In the genomic region with DNA sequence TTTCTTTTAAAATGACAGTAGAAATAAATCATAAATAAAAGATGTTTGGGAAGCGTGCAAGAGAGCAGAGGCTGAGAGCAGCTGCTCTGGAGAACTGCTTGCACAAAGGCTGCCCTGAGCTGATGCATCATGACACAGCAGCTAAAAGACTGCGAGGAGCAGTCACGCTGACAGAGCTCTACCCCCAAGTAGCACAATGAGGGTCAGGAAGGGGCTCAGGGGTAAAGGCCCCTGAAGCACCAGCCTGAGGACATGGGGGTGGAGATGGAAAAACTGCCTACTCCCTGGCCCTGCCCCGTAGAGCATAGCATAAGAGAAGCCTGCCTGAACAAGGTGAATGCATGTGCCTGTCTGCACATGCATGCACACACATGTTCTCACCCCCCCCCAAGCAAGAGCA, we compare ENCODE assay signal across 12 mouse cellular contexts. TPM values are rescaled to one million over a fixed set of nuclear protein-coding genes. Genes with fewer than 3 reads are reported as not detected.
DNase-seq lines count a peak whose midpoint lies in the region; ATAC-seq and TF ChIP-seq lines count a peak whose summit lies in the region.
"Had no signal": no experiment of that assay in that cellular context is flagged by ENCODE, and none has a peak within 500 bp of the region (broad histone marks: within the 10 kb centered on the region; RNA-seq: fewer than 3 reads in every experiment).

No protein-coding gene starts in this region.

- H3K27me3 ChIP-seq in intestine, embryonic 14.5 days (replicated peaks; ENCODE audit: control insufficient read depth, insufficient read depth, low read length), result no peaks in the 10 kb centered on the region
- no peaks in the 10 kb centered on the region for H3K27me3 ChIP-seq in intestine, postnatal 0 days (replicated peaks; ENCODE audit: control insufficient read depth, insufficient read depth, low read length)
- H3K27me3 ChIP-seq in embryonic facial prominence, embryonic 14.5 days (replicated peaks; ENCODE audit: control insufficient read depth, insufficient read depth, low read length), result no peaks in the 10 kb centered on the region
- no peaks in the 10 kb centered on the region for H3K27me3 ChIP-seq in intestine, embryonic 15.5 days (replicated peaks)
- H3K27me3 ChIP-seq in liver, embryonic 12.5 days (replicated peaks), result no peaks in the 10 kb centered on the region

- WGBS in intestine, embryonic 14.5 days, result 25% methylated on average over 4 of the region's 4 CpGs
- 68% methylated on average over 4 of the region's 4 CpGs for WGBS in intestine, postnatal 0 days
- WGBS in embryonic facial prominence, embryonic 14.5 days, result 44% methylated on average over 4 of the region's 4 CpGs
- 56% methylated on average over 4 of the region's 4 CpGs for WGBS in intestine, embryonic 15.5 days
- WGBS in olfactory bulb, adult 2 months, result 28% methylated on average over 4 of the region's 4 CpGs
- 42% methylated on average over 4 of the region's 4 CpGs for WGBS in liver, embryonic 12.5 days (ENCODE audit: insufficient replicate concordance)

- DNase-seq in intestine, embryonic 14.5 days (ENCODE audit: low spot score), result no peak
- peak; percentile 38 for DNase-seq in embryonic facial prominence, embryonic 14.5 days (ENCODE audit: low spot score)
- DNase-seq in ovary, postnatal 36 days (ENCODE audit: low spot score), result no peak
- DNase-seq: gastrocnemius, postnatal 36 days; kidney, adult 9 months; liver, postnatal 0 days; thymus, postnatal 36 days had no signal

- 0 out of 2 replicates have a peak, but pooled peaks have one; percentile 40 for ATAC-seq in intestine, embryonic 14.5 days (replicated peaks; ENCODE audit: low FRiP score, low TSS enrichment, low read depth)
- ATAC-seq in intestine, postnatal 0 days, result no peak
- ATAC-seq in embryonic facial prominence, embryonic 14.5 days (ENCODE audit: low read depth), result peak; percentile 53
- peak; percentile 50; the same call in 1 of the 2 replicates for ATAC-seq in intestine, embryonic 15.5 days
- ATAC-seq in inflammation-experienced regulatory T-cells, adult 6 months, result no peak
- no peak for ATAC-seq in liver, embryonic 12.5 days
- ATAC-seq: liver, postnatal 0 days had no signal

- peaks cover 7% of the 10 kb centered on the region; the same call in 1 of the 2 replicates for H3K36me3 ChIP-seq in intestine, embryonic 14.5 days (ENCODE audit: control insufficient read depth, insufficient read depth, low read length)
- H3K36me3 ChIP-seq in intestine, postnatal 0 days (ENCODE audit: control insufficient read depth, insufficient read depth), result no peaks in the 10 kb centered on the region
- no peaks in the 10 kb centered on the region for H3K36me3 ChIP-seq in embryonic facial prominence, embryonic 14.5 days (ENCODE audit: control insufficient read depth, insufficient read depth, low read length)
- H3K36me3 ChIP-seq in intestine, embryonic 15.5 days, result no peaks in the 10 kb centered on the region
- no peaks in the 10 kb centered on the region for H3K36me3 ChIP-seq in liver, embryonic 12.5 days

- peaks cover 4% of the 10 kb centered on the region for H3K4me1 ChIP-seq in intestine, embryonic 14.5 days (replicated peaks; ENCODE audit: control insufficient read depth, insufficient read depth, low read length)
- H3K4me1 ChIP-seq in intestine, postnatal 0 days (replicated peaks; ENCODE audit: control insufficient read depth, insufficient read depth, low read length), result no peaks in the 10 kb centered on the region; the same call in 1 of the 2 replicates
- H3K4me1 ChIP-seq in embryonic facial prominence, embryonic 14.5 days (ENCODE audit: control insufficient read depth, insufficient read depth, low read length), result no peaks in the 10 kb centered on the region
- 0 out of 2 replicates have a peak, but pooled peaks cover 5% of the 10 kb centered on the region for H3K4me1 ChIP-seq in intestine, embryonic 15.5 days (replicated peaks)
- H3K4me1 ChIP-seq in olfactory bulb, adult 2 months (ENCODE audit: control insufficient read depth, insufficient read depth, low read length), result peaks cover 34% of the 10 kb centered on the region
- H3K4me1 ChIP-seq in liver, embryonic 12.5 days, result no peaks in the 10 kb centered on the region

- no peak for TF ChIP-seq CTCF in intestine, postnatal 0 days (IDR thresholded peaks at IDR 0.05; ENCODE audit: low read depth)
- no peak for TF ChIP-seq CTCF in olfactory bulb, adult 2 months (IDR thresholded peaks at IDR 0.05; ENCODE audit: insufficient read depth, low read depth, low read length)

- no peak overlapping the region for H3K27ac ChIP-seq in intestine, embryonic 14.5 days (ENCODE audit: low read depth)
- no peak overlapping the region for H3K27ac ChIP-seq in intestine, postnatal 0 days (ENCODE audit: low read depth, low read length)
- no peak overlapping the region for H3K27ac ChIP-seq in embryonic facial prominence, embryonic 14.5 days (replicated peaks; ENCODE audit: low read depth, low read length)
- H3K27ac ChIP-seq in intestine, embryonic 15.5 days, result no peak overlapping the region
- peak overlapping the region; percentile 83 for H3K27ac ChIP-seq in olfactory bulb, adult 2 months (ENCODE audit: insufficient read depth, low read depth, low read length)
- no peak overlapping the region for H3K27ac ChIP-seq in liver, embryonic 12.5 days

- no peak for TF ChIP-seq POLR2A in olfactory bulb, adult 2 months (IDR thresholded peaks at IDR 0.05; ENCODE audit: insufficient read depth, low read depth, low read length)

- no peak overlapping the region for H3K4me3 ChIP-seq in intestine, embryonic 14.5 days (ENCODE audit: low read depth, low read length)
- H3K4me3 ChIP-seq in intestine, postnatal 0 days (ENCODE audit: low read depth, low read length), result no peak overlapping the region
- H3K4me3 ChIP-seq in embryonic facial prominence, embryonic 14.5 days (ENCODE audit: low read depth, low read length), result no peak overlapping the region
- H3K4me3 ChIP-seq in intestine, embryonic 15.5 days (replicated peaks), result no peak overlapping the region
- H3K4me3 ChIP-seq in olfactory bulb, adult 2 months (ENCODE audit: insufficient read depth, low read depth, low read length), result no peak overlapping the region
- H3K4me3 ChIP-seq in liver, embryonic 12.5 days, result no peak overlapping the region

- H3K9ac ChIP-seq in intestine, embryonic 14.5 days (ENCODE audit: low read length), result no peak overlapping the region
- H3K9ac ChIP-seq in intestine, postnatal 0 days (ENCODE audit: low read depth, low read length), result no peak overlapping the region
- peak overlapping the region; percentile 38; the same call in 1 of the 2 replicates for H3K9ac ChIP-seq in embryonic facial prominence, embryonic 14.5 days (ENCODE audit: low read depth, low read length)
- H3K9ac ChIP-seq in intestine, embryonic 15.5 days, result no peak overlapping the region
- no peak overlapping the region for H3K9ac ChIP-seq in liver, embryonic 12.5 days
- H3K9ac ChIP-seq: liver, postnatal 0 days had no signal

- no peaks in the 10 kb centered on the region for H3K9me3 ChIP-seq in intestine, embryonic 14.5 days (ENCODE audit: control insufficient read depth, low read length)
- no peaks in the 10 kb centered on the region for H3K9me3 ChIP-seq in intestine, postnatal 0 days (ENCODE audit: control insufficient read depth)
- no peaks in the 10 kb centered on the region for H3K9me3 ChIP-seq in embryonic facial prominence, embryonic 14.5 days (ENCODE audit: control insufficient read depth, low read length)
- H3K9me3 ChIP-seq in intestine, embryonic 15.5 days, result no peaks in the 10 kb centered on the region
- H3K9me3 ChIP-seq in liver, embryonic 12.5 days (replicated peaks), result no peaks in the 10 kb centered on the region

- no peak overlapping the region for H3K4me2 ChIP-seq in intestine, embryonic 14.5 days (ENCODE audit: low read length)
- H3K4me2 ChIP-seq in intestine, postnatal 0 days (replicated peaks; ENCODE audit: low read depth), result no peak overlapping the region
- H3K4me2 ChIP-seq in embryonic facial prominence, embryonic 14.5 days (ENCODE audit: low read depth, low read length), result no peak overlapping the region
- H3K4me2 ChIP-seq in intestine, embryonic 15.5 days (replicated peaks), result no peak overlapping the region
- no peak overlapping the region for H3K4me2 ChIP-seq in liver, embryonic 12.5 days

RNA-seq across cellular contexts. Expression of a gene that starts 8.5 kb away (rescaled TPM):
- polyA plus RNA-seq in intestine, embryonic 14.5 days (2014; fragmentation: Nextera tagmentation; extraction: Ambion mirVana), result 54.5 and 60.3 TPM in 2 replicates
- polyA plus RNA-seq in intestine, postnatal 0 days (2015; fragmentation: Nextera tagmentation; extraction: Ambion mirVana), result 23.2 and 24.5 TPM in 2 replicates
- 48.3 and 53.9 TPM in 2 replicates for polyA plus RNA-seq in embryonic facial prominence, embryonic 14.5 days (2014; fragmentation: Nextera tagmentation; extraction: Ambion mirVana)
- 39.9 and 44.4 TPM in 2 replicates for polyA plus RNA-seq in intestine, embryonic 15.5 days (2015; fragmentation: Nextera tagmentation; extraction: Ambion mirVana)
- polyA plus RNA-seq in olfactory bulb, adult 2 months (2012; ENCODE audit: insufficient read depth, insufficient read length, low replicate concordance, missing spikeins), result not detected in 2 replicates
- polyA plus RNA-seq in inflammation-experienced regulatory T-cells, adult 6 months (2017; shearing (Covaris generic)), result 10 to 100 TPM; 21.8 to 27.3 (median 22.6) TPM
- polyA plus RNA-seq in liver, embryonic 12.5 days (2016; fragmentation: Nextera tagmentation; extraction: Ambion mirVana), result 13.1 and 14.1 TPM in 2 replicates

Comparison
In these comparisons a context has a peak if more than half of its experiments do, and no peak if none do; other contexts are left out.
1. ATAC-seq: peak in intestine, embryonic 14.5 days (single experiment), embryonic facial prominence, embryonic 14.5 days (single experiment) and intestine, embryonic 15.5 days (single experiment); none in intestine, postnatal 0 days (single experiment), inflammation-experienced regulatory T-cells, adult 6 months (single experiment) and liver, embryonic 12.5 days (single experiment).
2. RNA of a gene that starts 8.5 kb away (polyA plus RNA-seq): 54.5 to 60.3 TPM in intestine, embryonic 14.5 days, 48.3 to 53.9 TPM in embryonic facial prominence, embryonic 14.5 days, 39.9 to 44.4 TPM in intestine, embryonic 15.5 days, 23.2 to 24.5 TPM in intestine, postnatal 0 days, 21.8 to 27.3 TPM in inflammation-experienced regulatory T-cells, adult 6 months and 13.1 to 14.1 TPM in liver, embryonic 12.5 days; not detected in olfactory bulb, adult 2 months; every median in the first group is over 10 times any median in the second.